Mouse (Mus musculus) kidney, postnatal 4 days (tissue): Measurements from ENCODE around the gene Hs6st1.

Experiments used
- DNase-seq, 2 experiments: peaks; one replicate each; pipeline ENCODE4 v3.0.0; 2021; ENCODE audit warnings: mixed read lengths in 2 of 2

Hs6st1 gene

GRCm38 (mm10) chr1:36131154-36131553 is 63.0 kb downstream of the Hs6st1 start:
- DNase-seq: no peak

- no peak for DNase-seq
Measured at GRCm38 (mm10) chr1:36131766-36132165, 63.6 kb downstream of the Hs6st1 start.

- no peak for DNase-seq
Measured at GRCm38 (mm10) chr1:36132211-36132610, 64.0 kb downstream of the Hs6st1 start.

- DNase-seq: no peak
Measured at GRCm38 (mm10) chr1:36133041-36133440, 64.8 kb downstream of the Hs6st1 start.

GRCm38 (mm10) chr1:36133647-36134046 is 65.4 kb downstream of the Hs6st1 start:
- DNase-seq: no peak

GRCm38 (mm10) chr1:36134584-36134983 is 66.4 kb downstream of the Hs6st1 start:
- DNase-seq: peak; percentile 86

GRCm38 (mm10) chr1:36140311-36140710 is 72.1 kb downstream of the Hs6st1 start:
- no peak for DNase-seq

- peak; percentile 69 to 70 for DNase-seq
Measured at GRCm38 (mm10) chr1:36145050-36145449, 76.8 kb downstream of the Hs6st1 start.

- DNase-seq: no peak
Measured at GRCm38 (mm10) chr1:36148809-36149208, 80.6 kb downstream of the Hs6st1 start.

GRCm38 (mm10) chr1:36149411-36149810 is 81.2 kb downstream of the Hs6st1 start:
- DNase-seq: peak; percentile 55 to 65
